Mouse (Mus musculus) megakaryocyte, embryonic 14.5 days (primary cell): Measurements from ENCODE around the gene Xrcc4.

ENCODE experiments used
- FLI1 ChIP-seq: IDR thresholded peaks from 2 replicates; pipeline ENCODE4 v1.6.1; 2012; ENCODE audit warnings: low read length, inconsistent platforms, mixed read lengths
- GATA1 ChIP-seq: IDR thresholded peaks from 3 replicates; pipeline ENCODE4 v1.6.1; 2012; ENCODE audit warnings: mixed read lengths, low read length, inconsistent platforms, borderline replicate concordance

GRCm38 (mm10) chr13:89854139-89854538 lies 235.3 kb downstream of the Xrcc4 start:
- TF ChIP-seq GATA1, result no peak
- TF ChIP-seq FLI1, result no peak
